8 mouse cellular contexts compared by ENCODE assay signal in genomic region chr10:75744017-75744416, GRCm38 (mm10). TPM values are rescaled to one million over a fixed set of nuclear protein-coding genes. Genes with fewer than 3 reads are reported as not detected.
DNase-seq lines count a peak whose midpoint lies in the region; ATAC-seq and TF ChIP-seq lines count a peak whose summit lies in the region.

No protein-coding gene starts in this region.

- intact Hi-C loops in heart, adult 2 months (cut with DNase I) = loop anchor here (1.0 kb wide), 3 partner anchors 88 to 207 kb away; no protein-coding TSS in a partner anchor

- H3K79me2 ChIP-seq in heart, adult 2 months (replicated peaks; ENCODE audit: control insufficient read depth, insufficient read depth, low read length) = no peaks in the 10 kb centered on the region

- H3K4me1 ChIP-seq in embryonic facial prominence, embryonic 11.5 days (ENCODE audit: control insufficient read depth, insufficient read depth, low read length) = no peaks in the 10 kb centered on the region
- H3K4me1 ChIP-seq in heart, adult 2 months (ENCODE audit: control insufficient read depth, insufficient read depth, low read length) = no peaks in the 10 kb centered on the region
- no peaks in the 10 kb centered on the region for H3K4me1 ChIP-seq in limb, embryonic 13.5 days
- no peaks in the 10 kb centered on the region for H3K4me1 ChIP-seq in midbrain, postnatal 0 days (ENCODE audit: insufficient read depth, low read length)

- H3K9ac ChIP-seq in embryonic facial prominence, embryonic 11.5 days (replicated peaks; ENCODE audit: low read length) = no peak overlapping the region
- H3K9ac ChIP-seq in heart, adult 2 months (ENCODE audit: low read depth, low read length) = no peak overlapping the region
- no peak overlapping the region for H3K9ac ChIP-seq in limb, embryonic 13.5 days
- H3K9ac ChIP-seq in midbrain, postnatal 0 days (replicated peaks; ENCODE audit: low read length, poor library complexity, severe bottlenecking) = no peak overlapping the region

- no peak for TF ChIP-seq POLR2A in heart, adult 2 months (IDR thresholded peaks at IDR 0.05; ENCODE audit: insufficient read depth, low read depth, low read length)

- no peaks in the 10 kb centered on the region for H3K9me3 ChIP-seq in embryonic facial prominence, embryonic 11.5 days (replicated peaks; ENCODE audit: control insufficient read depth, low read length)
- no peaks in the 10 kb centered on the region for H3K9me3 ChIP-seq in limb, embryonic 13.5 days
- H3K9me3 ChIP-seq in midbrain, postnatal 0 days (ENCODE audit: low read length) = no peaks in the 10 kb centered on the region

- no peak overlapping the region for H3K27ac ChIP-seq in embryonic facial prominence, embryonic 11.5 days (replicated peaks; ENCODE audit: low read depth, low read length)
- H3K27ac ChIP-seq in heart, adult 2 months = no peak overlapping the region
- no peak overlapping the region for H3K27ac ChIP-seq in limb, embryonic 13.5 days
- no peak overlapping the region for H3K27ac ChIP-seq in midbrain, postnatal 0 days (ENCODE audit: low read depth, low read length)

- H3K4me2 ChIP-seq in embryonic facial prominence, embryonic 11.5 days (ENCODE audit: low read depth, low read length) = no peak overlapping the region
- no peak overlapping the region for H3K4me2 ChIP-seq in limb, embryonic 13.5 days (replicated peaks)
- no peak overlapping the region for H3K4me2 ChIP-seq in midbrain, postnatal 0 days (ENCODE audit: low read depth, low read length, poor library complexity, severe bottlenecking)

- WGBS in embryonic facial prominence, embryonic 11.5 days = 48% methylated on average over 3 of the region's 3 CpGs
- WGBS in heart, adult 2 months = 45% methylated on average over 3 of the region's 3 CpGs
- 40% methylated on average over 3 of the region's 3 CpGs for WGBS in limb, embryonic 13.5 days
- 47% methylated on average over 3 of the region's 3 CpGs for WGBS in midbrain, postnatal 0 days

- H3K36me3 ChIP-seq in embryonic facial prominence, embryonic 11.5 days (replicated peaks; ENCODE audit: control insufficient read depth, insufficient read depth, low read depth, low read length) = peaks cover 10% of the 10 kb centered on the region
- no peaks in the 10 kb centered on the region for H3K36me3 ChIP-seq in heart, adult 2 months (ENCODE audit: control insufficient read depth, insufficient read depth, low read length)
- H3K36me3 ChIP-seq in limb, embryonic 13.5 days = peaks cover 95% of the 10 kb centered on the region
- H3K36me3 ChIP-seq in midbrain, postnatal 0 days (ENCODE audit: insufficient read depth, low read length) = peaks cover 70% of the 10 kb centered on the region

- ATAC-seq in embryonic facial prominence, embryonic 11.5 days (replicated peaks; ENCODE audit: insufficient number of reproducible peaks, low FRiP score, low TSS enrichment, low read depth) = no peak; the same call in 1 of the 2 replicates
- ATAC-seq in limb, embryonic 13.5 days (ENCODE audit: low FRiP score, low read depth) = peak; percentile 88
- ATAC-seq in midbrain, postnatal 0 days (ENCODE audit: low FRiP score) = peak; percentile 89

- TF ChIP-seq CTCF in heart, adult 2 months (IDR thresholded peaks at IDR 0.05) = 0 out of 2 replicates have a peak, but pooled peaks have one; percentile 99
- peak; percentile 99 for TF ChIP-seq CTCF in midbrain, postnatal 0 days (IDR thresholded peaks at IDR 0.05)

- no peak overlapping the region for H3K4me3 ChIP-seq in embryonic facial prominence, embryonic 11.5 days (ENCODE audit: low read depth, low read length)
- no peak overlapping the region for H3K4me3 ChIP-seq in heart, adult 2 months
- H3K4me3 ChIP-seq in limb, embryonic 13.5 days = no peak overlapping the region
- no peak overlapping the region for H3K4me3 ChIP-seq in midbrain, postnatal 0 days (ENCODE audit: low read depth, low read length)

- DNase-seq in A20 (ENCODE audit: low read depth, low spot score) = peak; percentile 74
- peak; percentile 80 for DNase-seq in adrenal gland, postnatal 25 days
- DNase-seq in embryonic facial prominence, embryonic 11.5 days (ENCODE audit: low spot score) = peak; percentile 87
- peak; percentile 73 to 82 for DNase-seq in heart, adult 2 months
- DNase-seq in kidney, adult 9 months = peak; percentile 86
- DNase-seq in midbrain, postnatal 0 days (ENCODE audit: low spot score) = peak; percentile 89
- DNase-seq in spleen, postnatal 10 days (ENCODE audit: low spot score in 2 of 2) = peak; percentile 78 to 88

- TF ChIP-seq EP300 in heart, adult 2 months (IDR thresholded peaks at IDR 0.05; ENCODE audit: insufficient read depth, low read depth, low read length) = peak; percentile 88

- no peaks in the 10 kb centered on the region for H3K27me3 ChIP-seq in embryonic facial prominence, embryonic 11.5 days (ENCODE audit: control insufficient read depth, insufficient read depth, low read length)
- no peaks in the 10 kb centered on the region for H3K27me3 ChIP-seq in heart, adult 2 months (ENCODE audit: control insufficient read depth, insufficient read depth, low read length)
- no peaks in the 10 kb centered on the region for H3K27me3 ChIP-seq in limb, embryonic 13.5 days
- no peaks in the 10 kb centered on the region for H3K27me3 ChIP-seq in midbrain, postnatal 0 days (ENCODE audit: insufficient read depth, low read length)

RNA-seq across cellular contexts. Expression of gene Cabin1, which starts 20.1 kb away (rescaled TPM):
- 34.3 and 40.7 TPM in 2 replicates for total RNA-seq in adrenal gland, postnatal 25 days (2021)
- polyA plus RNA-seq in embryonic facial prominence, embryonic 11.5 days (2014; fragmentation: Nextera tagmentation; extraction: Ambion mirVana) = 21.7 and 22.3 TPM in 2 replicates
- 10 to 100 TPM; 13.6 to 19.9 TPM for total RNA-seq in heart, adult 2 months (2021)
- 17.9 and 21.1 TPM in 2 replicates for polyA plus RNA-seq in heart, adult 2 months (2012; rRNA removed)
- polyA plus RNA-seq in limb, embryonic 13.5 days (2015; fragmentation: Nextera tagmentation; extraction: Ambion mirVana) = 30.9 and 32.5 TPM in 2 replicates
- 83.4 and 93.3 TPM in 2 replicates for total RNA-seq in midbrain, postnatal 0 days (2014; rRNA removed)
- polyA plus RNA-seq in midbrain, postnatal 0 days (2015; fragmentation: Nextera tagmentation; extraction: Ambion mirVana) = 30.1 and 31.6 TPM in 2 replicates

RNA-seq across cellular contexts. Expression of gene Ddt, which starts 29.2 kb away (rescaled TPM):
- total RNA-seq in adrenal gland, postnatal 25 days (2021) = 142 and 159 TPM in 2 replicates
- 92.0 and 103 TPM in 2 replicates for polyA plus RNA-seq in embryonic facial prominence, embryonic 11.5 days (2014; fragmentation: Nextera tagmentation; extraction: Ambion mirVana)
- 100 to 1,000 TPM in 1 of 2 experiments, 10 to 100 TPM in 1; 89.2 to 110 TPM for total RNA-seq in heart, adult 2 months (2021)
- 90.1 and 116 TPM in 2 replicates for polyA plus RNA-seq in heart, adult 2 months (2012; rRNA removed)
- polyA plus RNA-seq in limb, embryonic 13.5 days (2015; fragmentation: Nextera tagmentation; extraction: Ambion mirVana) = 92.4 and 95.9 TPM in 2 replicates
- 71.1 and 72.9 TPM in 2 replicates for total RNA-seq in midbrain, postnatal 0 days (2014; rRNA removed)
- polyA plus RNA-seq in midbrain, postnatal 0 days (2015; fragmentation: Nextera tagmentation; extraction: Ambion mirVana) = 92.9 and 102 TPM in 2 replicates

RNA-seq across cellular contexts. Expression of gene Gm20441, which starts 36.7 kb away (rescaled TPM):
- total RNA-seq in adrenal gland, postnatal 25 days (2021) = not detected in 2 replicates
- polyA plus RNA-seq in embryonic facial prominence, embryonic 11.5 days (2014; fragmentation: Nextera tagmentation; extraction: Ambion mirVana) = not detected in 2 replicates
- not detected for total RNA-seq in heart, adult 2 months (2021)
- polyA plus RNA-seq in heart, adult 2 months (2012; rRNA removed) = not detected in 2 replicates
- polyA plus RNA-seq in limb, embryonic 13.5 days (2015; fragmentation: Nextera tagmentation; extraction: Ambion mirVana) = 0.86 TPM in 1 of 2 replicates, not detected in the other
- not detected in 2 replicates for total RNA-seq in midbrain, postnatal 0 days (2014; rRNA removed)
- polyA plus RNA-seq in midbrain, postnatal 0 days (2015; fragmentation: Nextera tagmentation; extraction: Ambion mirVana) = not detected in 2 replicates

RNA-seq across cellular contexts. Expression of gene Gstt3, which starts 37.2 kb away (rescaled TPM):
- total RNA-seq in adrenal gland, postnatal 25 days (2021) = 21.4 and 24.9 TPM in 2 replicates
- 5.9 and 7.8 TPM in 2 replicates for polyA plus RNA-seq in embryonic facial prominence, embryonic 11.5 days (2014; fragmentation: Nextera tagmentation; extraction: Ambion mirVana)
- total RNA-seq in heart, adult 2 months (2021) = 1 to 10 TPM; 2.9 to 5.7 TPM
- 7.1 and 9.0 TPM in 2 replicates for polyA plus RNA-seq in heart, adult 2 months (2012; rRNA removed)
- polyA plus RNA-seq in limb, embryonic 13.5 days (2015; fragmentation: Nextera tagmentation; extraction: Ambion mirVana) = 19.6 and 21.5 TPM in 2 replicates
- 3.6 and 7.7 TPM in 2 replicates for total RNA-seq in midbrain, postnatal 0 days (2014; rRNA removed)
- 2.5 and 2.8 TPM in 2 replicates for polyA plus RNA-seq in midbrain, postnatal 0 days (2015; fragmentation: Nextera tagmentation; extraction: Ambion mirVana)

RNA-seq across cellular contexts. Expression of gene Gstt1, which starts 54.4 kb away (rescaled TPM):
- total RNA-seq in adrenal gland, postnatal 25 days (2021) = 33.4 and 39.2 TPM in 2 replicates
- polyA plus RNA-seq in embryonic facial prominence, embryonic 11.5 days (2014; fragmentation: Nextera tagmentation; extraction: Ambion mirVana) = 6.9 and 7.6 TPM in 2 replicates
- 10 to 100 TPM; 15.8 to 16.8 TPM for total RNA-seq in heart, adult 2 months (2021)
- 52.1 and 58.5 TPM in 2 replicates for polyA plus RNA-seq in heart, adult 2 months (2012; rRNA removed)
- 14.9 and 16.3 TPM in 2 replicates for polyA plus RNA-seq in limb, embryonic 13.5 days (2015; fragmentation: Nextera tagmentation; extraction: Ambion mirVana)
- 22.6 and 37.1 TPM in 2 replicates for total RNA-seq in midbrain, postnatal 0 days (2014; rRNA removed)
- polyA plus RNA-seq in midbrain, postnatal 0 days (2015; fragmentation: Nextera tagmentation; extraction: Ambion mirVana) = 21.4 and 26.2 TPM in 2 replicates
